ENCODE assay signal across 14 mouse cellular contexts in genomic region chr7:78794571-78795092, GRCm38 (mm10). TPM values are rescaled to one million over a fixed set of nuclear protein-coding genes. Genes with fewer than 3 reads are reported as not detected.
DNase-seq lines count a peak whose midpoint lies in the region; ATAC-seq and TF ChIP-seq lines count a peak whose summit lies in the region.
"Had no signal": no experiment of that assay in that cellular context is flagged by ENCODE, and none has a peak within 500 bp of the region (broad histone marks: within the 10 kb centered on the region; RNA-seq: fewer than 3 reads in every experiment).

No protein-coding gene starts in this region.

- no peak overlapping the region for H3K27ac ChIP-seq in midbrain, embryonic 11.5 days (ENCODE audit: low read depth, low read length)
- no peak overlapping the region for H3K27ac ChIP-seq in midbrain, postnatal 0 days (ENCODE audit: low read depth, low read length)
- peak overlapping the region; percentile 54 for H3K27ac ChIP-seq in heart, embryonic 15.5 days
- no peak overlapping the region; the same call in 1 of the 2 replicates for H3K27ac ChIP-seq in forebrain, embryonic 15.5 days (replicated peaks)
- H3K27ac ChIP-seq: forebrain, embryonic 10.5 days; limb, embryonic 15.5 days had no signal

- ATAC-seq in midbrain, embryonic 11.5 days (ENCODE audit: low FRiP score): no peak
- ATAC-seq in midbrain, postnatal 0 days (ENCODE audit: low FRiP score): no peak
- ATAC-seq in heart, embryonic 15.5 days (replicated peaks; ENCODE audit: insufficient number of reproducible peaks, insufficient read depth, low FRiP score, low read depth): peak; percentile 51
- peak; percentile 38; the same call in 1 of the 2 replicates for ATAC-seq in megakaryocyte progenitor cell, adult 5-6 weeks (replicated peaks; ENCODE audit: poor library complexity)
- no peak for ATAC-seq in forebrain, embryonic 15.5 days (replicated peaks)

- TF ChIP-seq CTCF in midbrain, postnatal 0 days (IDR thresholded peaks at IDR 0.05): no peak

- H3K27me3 ChIP-seq in midbrain, embryonic 11.5 days (ENCODE audit: control insufficient read depth, insufficient read depth, low read length): no peaks in the 10 kb centered on the region
- no peaks in the 10 kb centered on the region for H3K27me3 ChIP-seq in midbrain, postnatal 0 days (ENCODE audit: insufficient read depth, low read length)
- H3K27me3 ChIP-seq in heart, embryonic 15.5 days: peaks cover 20% of the 10 kb centered on the region
- H3K27me3 ChIP-seq in forebrain, embryonic 15.5 days: no peaks in the 10 kb centered on the region
- H3K27me3 ChIP-seq: limb, embryonic 15.5 days had no signal

- 87% methylated on average over 6 of the region's 6 CpGs for WGBS in midbrain, embryonic 11.5 days
- WGBS in midbrain, postnatal 0 days: 66% methylated on average over 6 of the region's 6 CpGs
- 33% methylated on average over 6 of the region's 6 CpGs for WGBS in heart, embryonic 15.5 days
- WGBS in forebrain, embryonic 15.5 days: 48% methylated on average over 6 of the region's 6 CpGs

- H3K36me3 ChIP-seq in midbrain, embryonic 11.5 days (ENCODE audit: control insufficient read depth, insufficient read depth, low read length): no peaks in the 10 kb centered on the region; the same call in 1 of the 2 replicates
- peaks cover 9% of the 10 kb centered on the region for H3K36me3 ChIP-seq in midbrain, postnatal 0 days (ENCODE audit: insufficient read depth, low read length)
- H3K36me3 ChIP-seq in heart, embryonic 15.5 days: peaks cover 19% of the 10 kb centered on the region
- H3K36me3 ChIP-seq in forebrain, embryonic 15.5 days: peaks cover 20% of the 10 kb centered on the region

- no peak overlapping the region for H3K9ac ChIP-seq in midbrain, embryonic 11.5 days (ENCODE audit: low read length)
- no peak overlapping the region for H3K9ac ChIP-seq in midbrain, postnatal 0 days (replicated peaks; ENCODE audit: low read length, poor library complexity, severe bottlenecking)
- no peak overlapping the region for H3K9ac ChIP-seq in heart, embryonic 15.5 days
- no peak overlapping the region for H3K9ac ChIP-seq in forebrain, embryonic 15.5 days (replicated peaks)
- H3K9ac ChIP-seq: limb, embryonic 15.5 days had no signal

- peak; percentile 34 for DNase-seq in adrenal gland, postnatal 10 days
- DNase-seq in adrenal gland, postnatal 4 days (ENCODE audit: low spot score in 2 of 2): no peak
- peak; percentile 31 for DNase-seq in midbrain, embryonic 11.5 days (ENCODE audit: low spot score, missing footprints)
- DNase-seq in midbrain, postnatal 0 days (ENCODE audit: low spot score): no peak
- no peak for DNase-seq in thymus, postnatal 10 days (ENCODE audit: low spot score in 2 of 2)
- DNase-seq: gastrocnemius, postnatal 14 days; kidney, postnatal 36 days; right cerebral cortex, adult 18-20 months had no signal

- no peak overlapping the region for H3K4me3 ChIP-seq in midbrain, embryonic 11.5 days (ENCODE audit: low read depth, low read length)
- no peak overlapping the region for H3K4me3 ChIP-seq in midbrain, postnatal 0 days (ENCODE audit: low read depth, low read length)
- H3K4me3 ChIP-seq in heart, embryonic 15.5 days: no peak overlapping the region
- no peak overlapping the region for H3K4me3 ChIP-seq in forebrain, embryonic 15.5 days
- H3K4me3 ChIP-seq: forebrain, embryonic 10.5 days; limb, embryonic 15.5 days had no signal

- H3K9me3 ChIP-seq in midbrain, embryonic 11.5 days (ENCODE audit: control insufficient read depth, low read length): no peaks in the 10 kb centered on the region
- no peaks in the 10 kb centered on the region for H3K9me3 ChIP-seq in midbrain, postnatal 0 days (ENCODE audit: low read length)
- H3K9me3 ChIP-seq in heart, embryonic 15.5 days (replicated peaks): no peaks in the 10 kb centered on the region
- H3K9me3 ChIP-seq in forebrain, embryonic 15.5 days: no peaks in the 10 kb centered on the region
- H3K9me3 ChIP-seq: forebrain, embryonic 10.5 days; limb, embryonic 15.5 days had no signal

- no peaks in the 10 kb centered on the region; the same call in 1 of the 2 replicates for H3K4me1 ChIP-seq in midbrain, embryonic 11.5 days (ENCODE audit: control insufficient read depth, insufficient read depth, low read length)
- no peaks in the 10 kb centered on the region for H3K4me1 ChIP-seq in midbrain, postnatal 0 days (ENCODE audit: insufficient read depth, low read length)
- H3K4me1 ChIP-seq in heart, embryonic 15.5 days (replicated peaks): peaks cover 21% of the 10 kb centered on the region
- peaks cover 34% of the 10 kb centered on the region for H3K4me1 ChIP-seq in forebrain, embryonic 15.5 days

- H3K4me2 ChIP-seq in midbrain, embryonic 11.5 days: no peak overlapping the region
- no peak overlapping the region for H3K4me2 ChIP-seq in midbrain, postnatal 0 days (ENCODE audit: low read depth, low read length, poor library complexity, severe bottlenecking)
- no peak overlapping the region for H3K4me2 ChIP-seq in heart, embryonic 15.5 days
- no peak overlapping the region for H3K4me2 ChIP-seq in forebrain, embryonic 15.5 days (replicated peaks)
- H3K4me2 ChIP-seq: limb, embryonic 15.5 days had no signal

RNA-seq across cellular contexts. Expression of gene Mrpl46, which starts 11.3 kb away (rescaled TPM):
- total RNA-seq in adrenal gland, postnatal 10 days (2021): 10 to 100 TPM; 44.0 to 46.5 TPM
- total RNA-seq in adrenal gland, postnatal 4 days (2021): 10 to 100 TPM; 42.5 to 47.0 TPM
- 78.6 and 85.9 TPM in 2 replicates for polyA plus RNA-seq in midbrain, embryonic 11.5 days (2014; fragmentation: Nextera tagmentation; extraction: Ambion mirVana)
- total RNA-seq in midbrain, postnatal 0 days (2014; rRNA removed): 25.0 and 30.2 TPM in 2 replicates
- 66.1 and 66.4 TPM in 2 replicates for polyA plus RNA-seq in midbrain, postnatal 0 days (2015; fragmentation: Nextera tagmentation; extraction: Ambion mirVana)
- 53.1 and 56.4 TPM in 2 replicates for polyA plus RNA-seq in heart, embryonic 15.5 days (2015; fragmentation: Nextera tagmentation; extraction: Ambion mirVana)
- 37.5 and 50.6 TPM in 2 replicates for total RNA-seq in megakaryocyte progenitor cell, adult 5-6 weeks (2015)
- total RNA-seq in megakaryocyte progenitor cell, adult 5-6 weeks (2017): 43.6 and 57.2 TPM in 2 replicates
- polyA plus RNA-seq in forebrain, embryonic 15.5 days (2015; fragmentation: Nextera tagmentation; extraction: Ambion mirVana): 53.5 and 55.0 TPM in 2 replicates

RNA-seq across cellular contexts. Expression of gene Mrps11, which starts 11.7 kb away (rescaled TPM):
- 10 to 100 TPM; 77.9 to 82.5 TPM for total RNA-seq in adrenal gland, postnatal 10 days (2021)
- total RNA-seq in adrenal gland, postnatal 4 days (2021): 10 to 100 TPM; 83.5 to 88.1 TPM
- polyA plus RNA-seq in midbrain, embryonic 11.5 days (2014; fragmentation: Nextera tagmentation; extraction: Ambion mirVana): 71.9 and 87.7 TPM in 2 replicates
- 32.8 and 53.1 TPM in 2 replicates for total RNA-seq in midbrain, postnatal 0 days (2014; rRNA removed)
- polyA plus RNA-seq in midbrain, postnatal 0 days (2015; fragmentation: Nextera tagmentation; extraction: Ambion mirVana): 56.8 and 68.1 TPM in 2 replicates
- 48.0 and 53.9 TPM in 2 replicates for polyA plus RNA-seq in heart, embryonic 15.5 days (2015; fragmentation: Nextera tagmentation; extraction: Ambion mirVana)
- 36.7 and 37.1 TPM in 2 replicates for total RNA-seq in megakaryocyte progenitor cell, adult 5-6 weeks (2015)
- 43.5 and 71.5 TPM in 2 replicates for total RNA-seq in megakaryocyte progenitor cell, adult 5-6 weeks (2017)
- polyA plus RNA-seq in forebrain, embryonic 15.5 days (2015; fragmentation: Nextera tagmentation; extraction: Ambion mirVana): 68.8 and 72.9 TPM in 2 replicates

RNA-seq across cellular contexts. Expression of gene Det1, which starts 52.4 kb away (rescaled TPM):
- total RNA-seq in adrenal gland, postnatal 10 days (2021): 10 to 100 TPM; 12.2 to 14.2 TPM
- 10 to 100 TPM; 13.2 to 14.0 TPM for total RNA-seq in adrenal gland, postnatal 4 days (2021)
- 20.5 and 24.0 TPM in 2 replicates for polyA plus RNA-seq in midbrain, embryonic 11.5 days (2014; fragmentation: Nextera tagmentation; extraction: Ambion mirVana)
- total RNA-seq in midbrain, postnatal 0 days (2014; rRNA removed): 12.1 and 13.2 TPM in 2 replicates
- polyA plus RNA-seq in midbrain, postnatal 0 days (2015; fragmentation: Nextera tagmentation; extraction: Ambion mirVana): 5.8 and 6.2 TPM in 2 replicates
- polyA plus RNA-seq in heart, embryonic 15.5 days (2015; fragmentation: Nextera tagmentation; extraction: Ambion mirVana): 9.5 and 12.5 TPM in 2 replicates
- total RNA-seq in megakaryocyte progenitor cell, adult 5-6 weeks (2015): 16.1 and 19.3 TPM in 2 replicates
- 14.0 and 15.5 TPM in 2 replicates for total RNA-seq in megakaryocyte progenitor cell, adult 5-6 weeks (2017)
- 18.1 and 18.5 TPM in 2 replicates for polyA plus RNA-seq in forebrain, embryonic 15.5 days (2015; fragmentation: Nextera tagmentation; extraction: Ambion mirVana)

RNA-seq across cellular contexts. Expression of gene Ntrk3, which starts 56.8 kb away (rescaled TPM):
- total RNA-seq in adrenal gland, postnatal 10 days (2021): 10 to 100 TPM; 26.7 to 52.1 TPM
- total RNA-seq in adrenal gland, postnatal 4 days (2021): 10 to 100 TPM; 16.9 to 20.4 TPM
- polyA plus RNA-seq in midbrain, embryonic 11.5 days (2014; fragmentation: Nextera tagmentation; extraction: Ambion mirVana): 3.6 and 4.2 TPM in 2 replicates
- 101 and 114 TPM in 2 replicates for total RNA-seq in midbrain, postnatal 0 days (2014; rRNA removed)
- polyA plus RNA-seq in midbrain, postnatal 0 days (2015; fragmentation: Nextera tagmentation; extraction: Ambion mirVana): 23.7 and 26.0 TPM in 2 replicates
- 1.6 and 2.9 TPM in 2 replicates for polyA plus RNA-seq in heart, embryonic 15.5 days (2015; fragmentation: Nextera tagmentation; extraction: Ambion mirVana)
- not detected in 2 replicates for total RNA-seq in megakaryocyte progenitor cell, adult 5-6 weeks (2015)
- not detected in 2 replicates for total RNA-seq in megakaryocyte progenitor cell, adult 5-6 weeks (2017)
- 31.3 and 33.9 TPM in 2 replicates for polyA plus RNA-seq in forebrain, embryonic 15.5 days (2015; fragmentation: Nextera tagmentation; extraction: Ambion mirVana)
- total RNA-seq: common myeloid progenitor, adult 5-6 weeks had no signal

Comparison
In these comparisons a context has a peak if more than half of its experiments do, and no peak if none do; other contexts are left out.
1. DNase-seq: peak in adrenal gland, postnatal 10 days (single experiment) and midbrain, embryonic 11.5 days (single experiment); none in adrenal gland, postnatal 4 days (0 of 2), midbrain, postnatal 0 days (single experiment) and thymus, postnatal 10 days (0 of 2).
2. ATAC-seq: peak in heart, embryonic 15.5 days (single experiment) and megakaryocyte progenitor cell, adult 5-6 weeks (single experiment); none in midbrain, embryonic 11.5 days (single experiment), midbrain, postnatal 0 days (single experiment) and forebrain, embryonic 15.5 days (single experiment).